Mouse (Mus musculus) spleen, postnatal 36 days (tissue): ENCODE data around the gene Trpc7.
A peak's percentile ranks its signal among the peaks of the same experiment; 100 is the strongest.

Experiments
- DNase-seq, 2 experiments: peaks; one replicate each; pipeline ENCODE4 v3.0.0; 2022; ENCODE audit warnings: low spot score in 2 of 2, mixed read lengths in 1 of 2

The Trpc7 gene

DNA sequence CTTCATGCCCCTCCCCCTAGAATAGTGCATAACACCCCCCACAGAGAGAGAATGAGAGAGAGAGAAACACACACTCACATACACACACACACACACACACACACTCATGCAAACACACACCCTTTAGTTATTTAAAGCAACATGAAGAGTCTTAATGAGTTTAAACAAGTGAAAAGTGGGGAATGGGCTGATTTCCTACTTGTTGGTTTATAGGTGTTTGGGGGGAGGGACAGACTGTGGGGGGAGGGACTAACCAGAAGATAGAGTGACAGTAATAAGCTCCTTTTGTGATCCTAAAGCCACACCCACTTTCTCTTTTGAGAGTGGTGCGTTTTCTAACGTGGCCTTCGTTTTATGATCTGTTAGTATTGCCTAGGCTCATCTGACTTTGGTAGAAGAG lies at the start of gene Trpc7:
TSS of gene Trpc7 (minus strand) at position 101 of the 400 bp plus-strand sequence.
- no peak for DNase-seq

DNA sequence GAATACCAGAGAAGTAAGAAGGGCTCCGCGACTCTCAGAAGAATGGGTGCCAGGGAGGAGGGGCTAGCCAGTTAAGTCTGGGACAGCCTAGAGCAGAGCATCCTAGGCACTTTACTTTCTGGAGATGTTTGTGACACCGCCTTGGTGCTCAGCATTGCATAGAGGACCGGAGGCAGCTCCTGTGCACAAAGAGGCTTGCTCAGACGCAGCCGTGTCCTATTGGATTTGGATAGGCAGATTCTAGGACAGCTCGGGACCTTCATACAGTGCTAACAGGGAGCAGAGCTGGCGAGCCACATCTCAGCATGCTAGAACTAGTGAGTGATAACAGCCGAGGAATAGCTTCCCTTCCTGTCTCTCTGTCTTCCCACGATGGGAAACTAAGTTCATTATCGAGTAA lies 43.5 kb upstream of the Trpc7 start:
- DNase-seq, result no peak

DNA sequence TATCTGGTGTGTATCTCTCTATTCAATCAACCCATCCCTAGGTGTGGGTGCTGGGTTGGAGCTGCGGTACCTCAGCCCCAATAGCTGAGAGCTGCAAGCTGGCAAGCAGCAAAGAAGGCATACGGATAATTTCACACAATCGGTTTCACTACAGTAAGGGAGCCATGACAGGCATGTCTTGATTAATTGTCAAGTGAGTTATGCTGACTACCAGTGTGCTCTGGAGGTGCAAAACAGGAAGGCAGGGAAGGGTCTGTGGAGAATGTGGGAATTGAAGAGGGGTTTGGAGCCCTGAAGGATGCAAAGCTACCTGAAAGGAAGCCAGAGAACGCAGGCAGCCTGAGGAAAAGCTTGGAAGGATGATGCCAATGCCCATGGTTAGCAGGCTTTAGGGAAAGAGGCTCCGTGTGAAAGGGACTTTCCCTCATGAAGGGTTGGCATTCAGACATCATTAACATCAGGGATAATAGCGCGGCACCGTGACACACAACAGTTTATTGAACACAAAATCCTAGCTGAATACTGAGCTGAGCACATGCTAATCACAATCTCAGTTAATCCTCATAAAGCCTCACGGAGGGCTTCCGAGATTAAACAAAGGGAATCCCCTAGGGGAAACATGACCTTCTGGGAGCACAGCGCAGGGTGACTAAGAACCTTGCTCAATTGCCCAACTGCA lies 38.2 kb upstream of the Trpc7 start:
- no peak for DNase-seq

DNA sequence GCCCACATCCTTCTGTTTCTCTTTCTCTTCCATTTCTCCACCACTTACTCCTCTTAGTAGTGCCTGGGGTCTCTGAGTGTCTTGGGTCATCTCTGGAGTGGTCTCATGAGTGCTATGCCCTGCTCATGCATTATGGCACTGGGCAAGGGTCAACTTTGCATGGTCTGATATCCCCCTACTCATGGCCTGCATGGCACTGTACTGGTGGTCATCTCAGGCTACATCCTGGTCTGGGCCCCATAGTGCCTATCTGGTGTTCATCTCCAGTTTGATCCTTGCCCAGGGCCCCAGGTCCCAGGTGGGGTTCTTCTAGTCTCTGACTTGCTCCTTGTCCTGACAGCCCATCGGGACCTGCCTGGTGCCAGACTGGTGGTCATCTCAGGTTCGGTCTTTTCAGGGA lies 34.6 kb upstream of the Trpc7 start:
- no peak for DNase-seq

DNA sequence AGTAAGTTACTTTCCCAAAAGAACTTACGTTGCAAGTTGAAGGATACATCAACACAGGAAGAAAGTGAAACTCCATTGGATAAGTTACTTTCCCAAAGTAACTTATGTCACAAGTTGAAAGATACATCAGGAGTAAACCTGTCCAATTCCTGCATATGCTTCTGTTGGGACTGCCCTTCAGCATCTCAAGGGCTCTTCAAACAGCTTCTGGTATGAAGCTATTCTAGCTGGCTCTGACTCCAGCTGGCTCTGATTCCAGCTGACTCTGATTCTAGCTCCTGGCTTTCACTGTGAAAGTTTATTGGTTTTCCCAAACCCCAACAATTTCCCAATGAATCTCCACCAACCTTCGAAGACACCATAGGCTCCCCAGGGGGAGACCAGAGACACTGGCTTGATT lies 27.2 kb upstream of the Trpc7 start:
- no peak for DNase-seq

DNA sequence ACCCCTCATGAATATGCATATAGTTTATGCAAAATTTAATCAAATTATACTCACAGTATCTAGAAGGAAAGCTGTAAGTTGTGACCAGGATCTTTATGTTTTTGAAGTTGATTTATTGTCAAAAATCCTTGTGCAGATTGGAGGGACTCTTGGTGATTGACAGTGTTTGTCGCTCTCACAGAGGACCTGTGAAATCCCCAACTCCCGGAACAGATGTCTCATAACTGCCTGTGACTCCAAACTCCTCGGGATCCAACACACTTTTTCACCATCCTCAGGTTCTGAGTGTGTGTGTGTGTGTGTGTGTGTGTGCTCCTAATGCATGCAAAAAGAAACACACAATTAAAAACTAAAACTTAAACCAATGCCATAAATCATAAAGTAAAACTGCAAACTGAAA lies 25.5 kb upstream of the Trpc7 start:
- no peak for DNase-seq

DNA sequence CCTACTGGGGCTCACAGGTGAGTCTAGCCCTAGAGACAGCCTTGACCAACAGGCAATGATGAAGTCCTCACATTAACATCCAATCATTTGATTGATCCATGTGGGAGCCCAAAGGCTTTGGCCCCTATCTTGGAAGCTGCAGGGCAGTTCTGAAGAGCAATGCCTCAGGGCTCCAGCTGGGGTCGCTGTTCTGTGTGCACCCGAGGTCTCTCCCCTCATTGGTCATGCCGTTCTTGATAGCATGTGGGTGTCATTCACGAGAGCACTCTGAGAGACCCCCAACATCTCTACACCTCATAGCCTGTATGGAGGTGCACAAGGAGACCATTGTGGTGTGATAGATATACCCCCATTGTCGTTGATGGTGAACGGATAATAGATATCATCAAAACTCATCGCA lies 18.9 kb upstream of the Trpc7 start:
- DNase-seq, result no peak

DNA sequence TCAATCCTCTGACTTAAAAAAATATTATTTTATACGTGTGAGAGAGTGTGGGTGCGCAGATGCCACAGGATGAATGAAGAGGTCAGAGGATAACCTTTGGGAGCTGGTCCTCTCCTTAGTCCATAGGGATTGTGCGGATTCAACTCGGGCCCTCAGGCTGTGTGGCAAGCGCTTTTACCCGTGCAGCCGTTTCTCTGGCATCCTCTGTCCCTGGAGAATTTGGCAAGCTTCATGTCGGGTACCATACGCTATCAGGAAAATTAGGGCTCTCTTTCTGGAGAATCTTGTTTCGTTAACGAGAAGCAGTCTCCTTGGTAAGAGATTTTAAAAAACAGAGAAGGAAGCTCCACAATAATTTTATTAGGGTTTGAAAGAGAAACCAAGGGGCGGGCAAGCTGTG lies 15.3 kb upstream of the Trpc7 start:
- DNase-seq, result no peak

DNA sequence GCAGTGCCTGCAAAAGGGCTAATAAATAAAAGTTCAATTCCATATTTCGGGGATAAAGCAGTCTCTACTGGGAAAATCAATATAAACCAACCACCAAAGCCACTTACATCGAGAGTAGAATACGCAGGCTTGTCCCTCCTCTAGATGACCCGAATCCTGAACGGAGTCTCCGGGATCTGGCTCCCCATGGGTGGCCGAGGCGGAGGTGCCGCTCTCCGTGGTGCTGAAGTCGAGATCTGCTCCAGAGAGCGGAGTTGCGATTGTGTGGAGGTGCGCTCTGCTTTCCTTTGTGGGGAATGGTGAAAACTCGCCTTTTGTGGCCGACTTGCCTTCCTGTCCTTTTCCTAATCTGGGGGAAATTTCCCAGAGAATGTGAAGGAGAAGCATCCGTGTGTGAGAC lies 407 bp downstream of the Trpc7 start:
- no peak for DNase-seq

DNA sequence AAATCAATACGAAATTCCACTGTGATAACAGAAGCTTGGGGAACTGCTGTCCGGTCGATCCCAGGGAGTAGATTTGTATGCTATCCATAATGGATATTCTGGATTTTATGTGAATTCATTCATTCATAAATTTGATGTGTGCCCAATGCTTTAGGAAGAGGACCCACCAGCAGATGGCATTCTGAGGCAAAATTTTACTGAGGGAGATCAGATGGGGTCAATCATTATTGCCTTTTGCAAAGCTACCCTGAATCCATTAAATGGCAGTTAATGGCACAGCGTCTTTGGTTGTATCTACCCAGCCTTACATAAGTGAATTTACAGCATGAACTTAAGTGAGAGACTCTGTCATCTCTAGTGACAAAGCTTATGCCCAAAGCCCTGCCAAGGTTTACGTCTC lies 1.2 kb downstream of the Trpc7 start:
- no peak for DNase-seq

DNA sequence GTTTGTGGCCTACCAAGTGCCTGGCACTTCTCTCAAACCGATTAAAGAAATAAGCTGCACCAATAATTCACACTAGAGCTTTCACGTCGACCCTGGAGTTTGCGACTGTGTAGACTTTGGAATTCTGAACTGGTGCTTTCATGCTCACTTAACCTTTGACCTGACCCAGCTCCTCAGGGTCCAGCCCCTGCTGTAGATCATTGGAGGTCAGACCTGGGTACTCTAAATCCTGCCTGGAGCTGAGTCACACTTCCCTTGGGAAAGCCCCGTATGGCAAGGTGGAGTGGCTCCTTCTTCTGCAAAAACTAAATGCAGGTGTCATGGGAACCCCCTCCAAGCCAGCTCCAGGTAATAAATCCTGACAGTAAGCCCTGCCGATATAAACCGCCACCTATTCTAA lies 5.9 kb downstream of the Trpc7 start:
- no peak for DNase-seq

DNA sequence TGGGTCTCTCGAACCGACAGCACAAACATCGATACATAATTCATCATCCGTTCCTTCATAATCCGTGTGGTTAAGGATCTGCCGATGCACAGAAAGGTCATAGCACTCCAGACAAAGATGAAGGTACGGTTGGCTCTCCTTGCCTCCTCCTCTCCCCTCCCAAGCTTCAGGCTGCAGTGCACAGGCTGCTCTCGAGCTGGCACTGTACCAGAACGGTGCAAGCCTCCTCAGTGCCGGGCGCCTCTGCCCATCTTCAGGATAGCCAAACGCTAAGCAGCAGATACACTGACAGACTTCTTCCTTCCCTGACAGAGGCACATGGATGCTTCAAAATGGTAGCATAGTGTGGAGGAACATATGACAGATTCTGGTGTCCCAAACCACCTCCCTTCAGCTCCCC lies 12.9 kb downstream of the Trpc7 start:
- DNase-seq, result no peak

DNA sequence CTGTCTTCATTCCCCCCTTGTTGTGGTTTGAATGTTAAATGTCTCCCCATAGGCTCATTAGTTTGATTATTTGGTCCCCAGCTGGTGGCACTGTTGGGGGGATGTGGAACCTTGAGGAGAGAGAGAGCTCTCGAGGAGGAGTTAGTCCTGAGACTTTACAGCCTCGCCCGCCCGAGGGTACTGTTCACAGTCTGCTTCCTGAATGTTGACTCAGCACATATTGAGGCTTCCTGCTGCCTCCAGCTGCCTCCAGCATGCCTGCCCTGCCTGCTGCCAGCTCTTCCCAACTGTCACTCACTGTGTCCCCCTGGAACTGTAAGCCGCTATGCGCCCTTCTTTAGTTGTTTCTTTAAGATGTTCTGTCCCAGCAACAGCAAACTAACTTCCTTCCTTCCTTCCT lies 31.2 kb downstream of the Trpc7 start:
- no peak for DNase-seq

DNA sequence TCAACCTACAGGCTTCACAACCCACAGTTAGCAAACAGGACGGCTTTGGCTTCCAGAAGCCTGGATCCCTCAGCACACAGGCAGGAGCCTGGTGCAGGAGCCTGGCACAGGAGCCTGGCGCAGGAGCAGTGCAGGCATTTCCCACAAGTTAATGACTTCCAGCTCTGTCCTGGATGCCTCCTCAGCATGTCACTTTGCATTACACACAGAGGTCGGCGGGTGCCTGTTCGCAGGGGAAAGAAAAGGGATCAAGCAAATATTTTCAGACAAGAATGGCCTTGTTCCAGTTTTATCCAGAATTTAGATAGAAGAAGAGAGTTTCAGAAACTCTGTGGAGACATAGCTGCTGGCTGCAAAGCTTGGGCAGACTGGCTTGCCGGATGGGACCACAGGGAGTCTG lies 33.8 kb downstream of the Trpc7 start:
- DNase-seq, result no peak

DNA sequence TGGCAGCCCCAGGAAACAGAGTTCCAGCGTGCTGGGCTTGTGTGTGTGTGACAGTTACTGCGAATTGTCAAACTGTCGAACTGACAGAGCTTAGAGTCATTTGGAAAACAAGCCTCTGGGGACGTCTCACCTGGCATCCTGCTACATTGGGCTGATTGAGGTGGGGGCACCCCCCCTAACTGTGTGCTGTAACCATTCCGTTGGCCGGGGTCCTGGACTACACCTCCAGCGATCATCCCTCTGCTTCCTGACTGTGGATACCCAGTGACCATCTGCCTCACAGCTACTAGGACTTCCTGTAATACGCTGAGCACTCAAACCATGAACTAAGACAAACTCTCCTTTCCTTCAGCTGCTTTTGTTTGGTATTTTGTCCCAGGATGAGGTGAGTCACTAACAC lies 41.3 kb downstream of the Trpc7 start:
- DNase-seq, result no peak

DNA sequence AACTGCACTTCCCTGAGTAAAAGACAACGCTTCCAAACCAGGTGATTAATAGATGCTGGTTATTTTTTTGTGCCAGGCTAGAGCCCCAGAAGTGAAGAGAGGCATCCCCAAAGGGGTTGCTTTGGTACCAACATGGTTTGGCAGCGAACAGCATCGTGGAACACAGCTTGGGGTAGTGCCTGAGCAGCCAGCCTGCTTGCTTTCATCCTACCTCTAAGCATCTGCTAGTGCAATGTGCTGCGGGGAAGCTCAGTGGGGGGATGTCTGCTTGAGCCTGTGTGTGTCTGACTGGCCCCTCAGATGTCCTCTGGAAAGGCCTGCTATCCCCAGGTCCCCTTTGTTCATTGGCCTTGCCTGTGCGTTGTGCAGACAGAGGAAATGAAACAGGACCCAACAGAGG lies 42.4 kb downstream of the Trpc7 start:
- no peak for DNase-seq

DNA sequence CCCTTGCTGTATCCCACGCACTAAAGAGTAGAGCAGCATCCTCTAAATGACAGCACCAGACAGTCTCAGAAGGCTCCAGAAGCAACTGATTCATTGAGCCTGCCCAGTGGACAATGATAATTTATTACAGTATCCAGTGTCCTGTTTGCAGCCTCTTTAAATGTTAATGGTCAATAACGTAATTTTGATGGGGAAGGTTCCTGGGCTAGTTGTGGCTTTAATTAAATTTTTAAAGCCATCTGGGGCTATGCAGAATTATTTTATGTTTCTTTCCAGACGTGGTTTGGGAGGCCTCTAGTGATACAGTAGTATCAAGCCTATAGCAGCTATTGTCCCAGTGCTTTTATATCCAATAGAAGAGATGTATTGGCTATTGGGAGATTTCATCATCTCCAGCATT lies 49.9 kb downstream of the Trpc7 start:
- DNase-seq, result no peak

DNA sequence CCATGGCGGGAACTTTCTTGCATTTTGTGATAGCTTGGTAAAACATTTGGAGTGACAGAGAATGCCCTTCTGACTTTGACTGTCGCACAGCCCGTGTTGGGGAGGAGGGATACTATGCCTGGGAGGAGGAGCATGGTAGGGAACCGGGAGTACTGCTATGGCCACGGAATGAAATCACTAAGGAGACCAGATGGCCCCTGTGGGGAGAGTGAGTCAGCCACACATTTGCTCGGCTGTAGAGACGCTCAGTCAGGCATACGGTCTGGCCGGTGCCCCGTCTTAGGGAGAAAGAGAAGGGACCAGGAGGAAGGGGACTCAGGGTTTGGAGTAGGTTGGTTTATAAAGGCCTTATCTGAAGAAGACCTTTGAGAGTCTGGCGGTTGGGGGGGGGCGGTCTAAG lies 80.3 kb downstream of the Trpc7 start:
- no peak for DNase-seq

DNA sequence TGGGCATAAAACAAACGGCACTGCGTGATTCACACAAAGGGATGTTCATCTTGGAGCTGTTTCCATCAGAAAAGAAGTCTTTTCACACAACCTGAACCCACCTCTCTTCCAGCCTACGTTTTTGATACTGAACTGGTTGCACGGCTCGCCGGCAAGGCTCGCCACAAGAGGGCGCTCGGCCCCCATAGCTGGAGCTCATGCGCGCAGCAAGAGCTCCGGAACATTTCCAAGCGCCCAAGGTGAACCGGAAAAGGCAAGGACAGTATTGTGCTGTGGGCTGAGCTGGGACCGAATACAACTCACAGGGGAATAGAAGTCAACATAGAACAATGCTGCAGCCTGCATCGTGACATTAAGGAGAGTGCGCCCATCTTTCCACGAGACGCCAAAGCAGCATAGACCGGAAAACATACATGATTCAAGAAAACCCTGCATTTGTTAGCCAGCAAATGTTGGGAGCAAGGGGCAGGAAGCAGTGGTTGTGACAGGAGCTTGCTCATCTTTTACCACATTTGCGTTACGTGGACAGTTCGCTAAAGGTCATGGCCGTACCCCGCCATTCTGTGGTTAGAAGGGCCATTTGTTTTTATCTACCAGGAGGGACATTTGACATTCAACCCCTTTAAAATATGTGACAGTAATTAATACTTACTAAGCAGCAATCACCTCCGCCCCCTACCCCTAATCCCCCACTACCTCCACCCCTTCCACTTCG lies 88.9 kb downstream of the Trpc7 start:
- DNase-seq, result peak; percentile 42 to 46

DNA sequence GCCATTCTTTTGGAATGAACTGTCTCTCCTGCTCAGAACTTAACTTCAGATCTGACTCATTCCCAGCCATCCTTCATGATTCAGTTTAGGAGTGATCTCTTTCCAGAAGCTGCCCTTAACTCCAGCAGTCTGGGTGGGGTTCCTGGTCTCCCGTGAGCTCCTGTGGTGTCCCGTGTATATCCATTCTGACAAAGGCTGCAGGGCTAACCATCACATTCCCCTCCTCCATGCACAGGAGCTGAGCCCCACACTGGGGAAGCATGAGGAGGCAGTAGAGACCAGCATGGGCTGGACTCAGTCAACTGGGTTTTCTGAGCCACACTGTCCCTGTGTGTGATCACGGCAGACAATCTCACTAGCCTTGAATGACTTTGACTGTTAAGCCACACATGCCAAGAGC lies 90.7 kb downstream of the Trpc7 start:
- no peak for DNase-seq

DNA sequence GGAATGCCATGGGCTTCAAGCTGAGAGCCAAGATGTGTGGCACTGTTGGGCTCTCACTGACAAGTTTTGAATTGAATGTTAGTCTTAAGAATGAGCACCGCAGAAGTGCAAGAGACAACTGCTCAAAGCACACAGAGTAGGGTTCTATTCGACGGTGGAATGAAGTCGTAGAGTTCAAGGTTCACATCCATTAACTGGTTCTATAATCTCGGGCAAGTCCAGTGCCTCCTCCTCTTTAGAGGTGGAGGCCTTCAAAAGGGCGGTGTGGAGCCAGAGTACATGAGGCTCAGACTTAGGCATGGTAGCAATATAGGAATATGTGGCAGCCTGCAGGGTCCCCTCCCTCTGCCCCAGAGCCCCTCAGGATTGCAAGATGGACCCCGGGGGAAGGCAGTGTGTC lies 98.3 kb downstream of the Trpc7 start:
- DNase-seq, result no peak

DNA sequence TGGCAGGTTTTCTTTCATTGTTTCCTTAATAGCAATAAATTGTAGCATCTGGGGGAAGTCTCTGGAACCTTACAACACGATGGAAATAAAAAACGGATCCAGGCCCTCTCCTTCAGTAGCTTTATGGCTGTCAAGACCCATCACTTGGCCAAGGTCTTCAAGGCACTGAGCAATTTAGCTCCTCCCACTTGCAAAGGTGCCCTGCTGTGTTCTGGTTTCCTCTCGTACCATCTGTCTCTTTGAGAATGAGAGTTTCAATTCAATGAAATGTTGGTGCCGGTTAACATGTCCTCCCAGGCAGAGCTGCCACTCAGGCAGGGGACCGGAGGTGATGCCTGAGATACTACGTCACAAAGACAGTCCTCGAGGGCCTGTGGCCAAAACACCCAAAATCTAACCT lies 100.3 kb downstream of the Trpc7 start:
- no peak for DNase-seq

DNA sequence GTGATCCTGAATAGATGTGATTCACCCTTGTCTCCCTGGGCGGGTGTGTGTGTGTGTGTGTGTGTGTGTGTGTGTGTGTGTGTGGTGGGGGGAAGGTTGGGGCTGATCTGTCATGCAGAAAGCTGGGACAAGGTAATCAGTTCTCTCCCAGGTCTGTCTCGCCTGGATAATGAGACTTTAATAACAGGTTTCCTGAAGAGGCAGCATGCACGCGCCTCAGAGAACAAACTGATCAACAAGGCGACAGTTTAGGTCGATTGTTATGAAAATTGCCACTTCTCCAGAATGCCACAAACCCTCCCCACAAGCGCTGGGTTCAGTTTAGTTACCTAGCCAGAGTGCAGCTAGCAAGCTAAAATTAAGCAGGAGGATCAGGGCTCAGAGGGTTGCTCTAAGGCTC lies 101.4 kb downstream of the Trpc7 start:
- DNase-seq, result no peak

DNA sequence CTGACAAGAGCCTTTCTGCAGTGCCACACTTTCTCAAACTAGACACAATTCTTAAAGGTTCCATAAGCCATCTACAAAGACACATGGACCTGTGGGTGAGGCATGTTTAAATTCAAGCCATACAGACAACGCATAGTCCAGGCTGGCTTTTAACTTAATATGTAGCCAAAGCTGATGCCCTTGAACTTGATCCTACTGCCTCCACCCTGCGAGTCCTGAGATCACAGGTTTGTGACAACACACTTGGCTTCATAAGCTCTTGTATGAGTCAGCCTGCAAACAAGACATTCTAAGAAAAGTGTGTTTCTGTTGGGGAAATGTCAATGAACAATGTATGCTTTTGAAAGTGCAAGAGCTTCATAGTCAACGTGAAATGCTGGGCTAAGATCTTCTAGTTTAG lies 102.9 kb downstream of the Trpc7 start:
- DNase-seq, result no peak
